ENCODE assay signal across 25 mouse cellular contexts in genomic region chr6:122832880-122833279, GRCm38 (mm10).
"Had no signal": no experiment of that assay in that cellular context is flagged by ENCODE, and none has a peak within 500 bp of the region (broad histone marks: within the 10 kb centered on the region; RNA-seq: fewer than 3 reads in every experiment).

No protein-coding gene starts in this region.

- H3K4me2 ChIP-seq: heart, embryonic 11.5 days; heart, embryonic 13.5 days; heart, embryonic 15.5 days; hindbrain, embryonic 13.5 days; hindbrain, embryonic 15.5 days; limb, embryonic 12.5 days; liver, embryonic 11.5 days; liver, embryonic 13.5 days had no signal

- H3K27ac ChIP-seq: heart, embryonic 13.5 days; heart, embryonic 15.5 days; hindbrain, embryonic 13.5 days; hindbrain, embryonic 15.5 days; hindbrain, postnatal 0 days; layer of hippocampus, adult 2 months; left cerebral cortex, adult 2 months; limb, embryonic 10.5 days; limb, embryonic 12.5 days; liver, embryonic 13.5 days had no signal

- H3K9ac ChIP-seq: heart, embryonic 13.5 days; heart, embryonic 15.5 days; hindbrain, embryonic 13.5 days; hindbrain, embryonic 15.5 days; limb, embryonic 12.5 days; liver, embryonic 13.5 days had no signal

- DNase-seq: gastrocnemius, postnatal 14 days; gastrocnemius, postnatal 36 days; heart, adult 18-20 months; heart, postnatal 14 days; heart, postnatal 36 days; kidney, adult 11 months; kidney, adult 2 months; kidney, adult 9 months; kidney, postnatal 10 days; kidney, postnatal 25 days; kidney, postnatal 4 days; liver; liver, embryonic 13.5 days had no signal

- H3K4me3 ChIP-seq: heart, embryonic 13.5 days; heart, embryonic 15.5 days; hindbrain, embryonic 13.5 days; hindbrain, embryonic 15.5 days; layer of hippocampus, adult 2 months; left cerebral cortex, adult 2 months; limb, embryonic 10.5 days; limb, embryonic 12.5 days; liver, embryonic 13.5 days had no signal

- H3K4me1 ChIP-seq: heart, embryonic 15.5 days; hindbrain, embryonic 13.5 days; hindbrain, embryonic 15.5 days; limb, embryonic 10.5 days; limb, embryonic 12.5 days had no signal

- H3K27me3 ChIP-seq: heart, embryonic 13.5 days; heart, embryonic 15.5 days; hindbrain, embryonic 13.5 days; hindbrain, embryonic 15.5 days; limb, embryonic 12.5 days; liver, embryonic 13.5 days had no signal

- H3K9me3 ChIP-seq: hindbrain, embryonic 15.5 days; limb, embryonic 10.5 days; liver, embryonic 13.5 days had no signal

- ATAC-seq: hindbrain, postnatal 0 days; intestine, embryonic 16.5 days had no signal
